Mouse (Mus musculus) CH12.LX (cell line): ENCODE results near the gene Sema3f. TPM values are rescaled to one million over a fixed set of nuclear protein-coding genes. Genes with fewer than 3 reads are reported as not detected.

ENCODE experiments used
- DNase-seq: peaks from one replicate; pipeline ENCODE4 v3.0.0-alpha.2; 2013; ENCODE audit errors: extremely low read depth
- H3K27ac ChIP-seq: 2 replicates; pipeline ENCODE4 v1.5.1; 2012; ENCODE audit warnings: low read depth, mild to moderate bottlenecking, control low read depth, moderate library complexity; ENCODE audit not compliant: insufficient read depth
- H3K27me3 ChIP-seq: replicated peaks from 2 replicates; pipeline ENCODE3; 2012; ENCODE audit warnings: inconsistent platforms
- H3K36me3 ChIP-seq, 2 experiments: replicated peaks in 1 of 2; 2 replicates each; pipeline versions ENCODE3 to v1.6.1; 2012; ENCODE audit warnings: inconsistent platforms in 1 of 2, low read length in 1 of 2, mild to moderate bottlenecking in 1 of 2, mixed read lengths in 1 of 2, moderate library complexity in 1 of 2; ENCODE audit not compliant: control insufficient read depth in 1 of 2, insufficient read depth in 1 of 2
- H3K4me1 ChIP-seq, 2 experiments: 2 replicates each; pipeline ENCODE4 v1.6.1; 2012; ENCODE audit warnings: inconsistent platforms in 1 of 2, moderate library complexity in 1 of 2; ENCODE audit not compliant: insufficient read depth in 2 of 2, control insufficient read depth in 1 of 2
- H3K4me2 ChIP-seq: 2 replicates; pipeline ENCODE4 v1.6.1; 2012; ENCODE audit warnings: low read depth, mild to moderate bottlenecking, control low read depth; ENCODE audit not compliant: poor library complexity, insufficient read depth, severe bottlenecking
- H3K4me3 ChIP-seq, 3 experiments: fragments of 150-350 bp in 1 of 3; sonication (generic) in 1 of 3; replicated peaks in 1 of 3; 2 replicates each; pipeline versions ENCODE3 to v1.5.1; 2011 to 2012; ENCODE audit warnings: low read depth in 2 of 3, low read length in 2 of 3, mild to moderate bottlenecking in 2 of 3, moderate library complexity in 2 of 3, control low read depth in 1 of 3, improper control_type of control experiment in 1 of 3, inconsistent platforms in 1 of 3, mixed read lengths in 1 of 3; ENCODE audit not compliant: poor library complexity in 1 of 3
- H3K79me2 ChIP-seq: replicated peaks from 2 replicates; pipeline ENCODE4 v1.6.1; 2012; ENCODE audit warnings: mild to moderate bottlenecking, moderate library complexity; ENCODE audit not compliant: control insufficient read depth, poor library complexity, insufficient read depth, severe bottlenecking; ENCODE audit errors: extremely low read depth
- H3K9ac ChIP-seq: 2 replicates; pipeline ENCODE4 v1.6.1; 2012; ENCODE audit warnings: low read depth, mild to moderate bottlenecking, control low read depth, moderate library complexity; ENCODE audit not compliant: insufficient read depth
- H3K9me3 ChIP-seq: replicated peaks from 2 replicates; pipeline ENCODE3; 2012; ENCODE audit warnings: low read length, inconsistent platforms, mixed read lengths
- BHLHE40 ChIP-seq: IDR thresholded peaks from 2 replicates; pipeline ENCODE4 v1.6.1; 2011; ENCODE audit warnings: mild to moderate bottlenecking, low read depth, low read length, improper control_type of control experiment
- CHD1 ChIP-seq: IDR thresholded peaks from 2 replicates; pipeline ENCODE4 v1.6.1; 2012; ENCODE audit warnings: low read depth, low read length, improper control_type of control experiment, inconsistent platforms
- CHD2 ChIP-seq: IDR thresholded peaks from 2 replicates; pipeline ENCODE4 v1.6.1; 2011; ENCODE audit warnings: low read length, improper control_type of control experiment
- CTCF ChIP-seq, 2 experiments: IDR thresholded peaks in 1 of 2; conservative IDR thresholded peaks in 1 of 2; 2 replicates each; pipeline ENCODE4 v1.5.1; 2011 to 2012; ENCODE audit warnings: low read depth in 2 of 2, low read length in 2 of 2, improper control_type of control experiment in 1 of 2, inconsistent platforms in 1 of 2, mild to moderate bottlenecking in 1 of 2, moderate library complexity in 1 of 2
- E2F4 ChIP-seq: IDR thresholded peaks from 2 replicates; pipeline ENCODE4 v1.6.1; 2011; ENCODE audit warnings: low read depth, low read length, improper control_type of control experiment; ENCODE audit not compliant: insufficient replicate concordance
- ELF1 ChIP-seq: IDR thresholded peaks from 2 replicates; pipeline ENCODE4 v1.6.1; 2014; ENCODE audit warnings: low read depth, mild to moderate bottlenecking, inconsistent platforms, low read length, improper control_type of control experiment
- ETS1 ChIP-seq: conservative IDR thresholded peaks from 2 replicates; pipeline ENCODE4 v1.6.1; 2012; ENCODE audit warnings: low read depth, mild to moderate bottlenecking, inconsistent platforms, low read length, improper control_type of control experiment, moderate library complexity
- GABPA ChIP-seq: IDR thresholded peaks from 2 replicates; pipeline ENCODE4 v1.6.1; 2012; ENCODE audit warnings: low read depth, low read length, improper control_type of control experiment, inconsistent platforms; ENCODE audit not compliant: insufficient replicate concordance
- HCFC1 ChIP-seq: IDR thresholded peaks from 2 replicates; pipeline ENCODE4 v1.6.1; 2012; ENCODE audit warnings: low read depth, mild to moderate bottlenecking, inconsistent platforms, low read length, improper control_type of control experiment
- JUN ChIP-seq: IDR thresholded peaks from 2 replicates; pipeline ENCODE4 v1.6.1; 2011; ENCODE audit warnings: low read depth, mild to moderate bottlenecking, low read length, improper control_type of control experiment, moderate library complexity; ENCODE audit not compliant: insufficient read depth
- KAT2A ChIP-seq: IDR thresholded peaks from 2 replicates; pipeline ENCODE4 v1.6.1; 2012; ENCODE audit warnings: low read length, improper control_type of control experiment, inconsistent platforms; ENCODE audit not compliant: insufficient replicate concordance
- MAX ChIP-seq: IDR thresholded peaks from 2 replicates; pipeline ENCODE4 v1.6.1; 2011; ENCODE audit warnings: low read length, improper control_type of control experiment
- MEF2A ChIP-seq: IDR thresholded peaks from 2 replicates; pipeline ENCODE4 v1.6.1; 2014; ENCODE audit warnings: low read depth, mild to moderate bottlenecking, inconsistent platforms, low read length, improper control_type of control experiment, borderline replicate concordance
- MXI1 ChIP-seq: IDR thresholded peaks from 2 replicates; pipeline ENCODE4 v1.6.1; 2011; ENCODE audit warnings: mild to moderate bottlenecking, low read depth, low read length, improper control_type of control experiment
- MYC ChIP-seq: IDR thresholded peaks from 2 replicates; pipeline ENCODE4 v1.6.1; 2011; ENCODE audit warnings: low read depth, mild to moderate bottlenecking, improper control_type of control experiment, low read length
- NELFE ChIP-seq: IDR thresholded peaks from 2 replicates; pipeline ENCODE4 v1.6.1; 2011; ENCODE audit warnings: low read depth, low read length, improper control_type of control experiment
- NRF1 ChIP-seq: IDR thresholded peaks from 2 replicates; pipeline ENCODE4 v1.6.1; 2014; ENCODE audit warnings: low read depth, mild to moderate bottlenecking, inconsistent platforms, low read length, improper control_type of control experiment, moderate library complexity
- PAX5 ChIP-seq: IDR thresholded peaks from 2 replicates; pipeline ENCODE4 v1.6.1; 2012; ENCODE audit warnings: low read length, inconsistent platforms, mixed read lengths
- POLR2A ChIP-seq: IDR thresholded peaks from 2 replicates; pipeline ENCODE4 v1.6.1; 2011; ENCODE audit warnings: low read depth, mild to moderate bottlenecking, improper control_type of control experiment, low read length
- POLR2AphosphoS2 ChIP-seq: IDR thresholded peaks from 2 replicates; pipeline ENCODE4 v1.6.1; 2011; ENCODE audit warnings: low read depth, low read length, improper control_type of control experiment
- SIN3A ChIP-seq: IDR thresholded peaks from 2 replicates; pipeline ENCODE4 v1.6.1; 2012; ENCODE audit warnings: low read length, improper control_type of control experiment, inconsistent platforms
- SMC3 ChIP-seq: IDR thresholded peaks from 2 replicates; pipeline ENCODE4 v1.6.1; 2011; ENCODE audit warnings: low read depth, low read length, improper control_type of control experiment
- TBP ChIP-seq: conservative IDR thresholded peaks from 2 replicates; pipeline ENCODE4 v1.6.1; 2011; ENCODE audit warnings: low read depth, low read length, improper control_type of control experiment
- TCF12 ChIP-seq: IDR thresholded peaks from 2 replicates; pipeline ENCODE4 v1.6.1; 2014; ENCODE audit warnings: low read depth, mild to moderate bottlenecking, inconsistent platforms, low read length, improper control_type of control experiment
- UBTF ChIP-seq: IDR thresholded peaks from 2 replicates; pipeline ENCODE4 v1.6.1; 2012; ENCODE audit warnings: low read depth, mild to moderate bottlenecking, inconsistent platforms, low read length, improper control_type of control experiment, moderate library complexity
- USF1 ChIP-seq: IDR thresholded peaks from 2 replicates; pipeline ENCODE4 v1.6.1; 2014; ENCODE audit warnings: low read depth, mild to moderate bottlenecking, inconsistent platforms, low read length, improper control_type of control experiment
- USF2 ChIP-seq: conservative IDR thresholded peaks from 2 replicates; pipeline ENCODE4 v1.6.1; 2011; ENCODE audit warnings: low read depth, low read length, improper control_type of control experiment
- ZC3H11A ChIP-seq: IDR thresholded peaks from 2 replicates; pipeline ENCODE4 v1.6.1; 2012; ENCODE audit warnings: low read depth, mild to moderate bottlenecking, inconsistent platforms, low read length, improper control_type of control experiment
- ZKSCAN1 ChIP-seq: IDR thresholded peaks from 2 replicates; pipeline ENCODE4 v1.6.1; 2012; ENCODE audit warnings: low read depth, inconsistent platforms, low read length, improper control_type of control experiment, borderline replicate concordance
- ZNF384 ChIP-seq: IDR thresholded peaks from 2 replicates; pipeline ENCODE4 v1.6.1; 2012; ENCODE audit warnings: low read depth, low read length, improper control_type of control experiment, inconsistent platforms
- dilution Hi-C: fragments of 300-500 bp; cut with MboI; formaldehyde crosslinking; loops from 2 replicates; pipeline ENCODE4 v1.14.3; 2020; ENCODE audit warnings: low sequenced_read_pairs; ENCODE audit not compliant: extremely low pct_unique_long_range_greater_than_20kb, extremely low pct_ligation_motif_present
- in situ Hi-C: fragments of 300-500 bp; cut with MboI; formaldehyde crosslinking; loops from 3 replicates; pipeline ENCODE4 v1.14.3; 2019; ENCODE audit warnings: low sequenced_read_pairs, low pct_ligation_motif_present, low pct_unique_long_range_greater_than_20kb, mixed read lengths
- polyA plus RNA-seq: library from polyadenylated mRNA; unstranded; fragments of >175 nt; gene quantifications from 2 replicates; pipeline ENCODE4 v1.2.1, GENCODE M21; 2012; ENCODE audit warnings: low read depth; ENCODE audit not compliant: insufficient read length
- total RNA-seq, 2 experiments: library from RNA; depleted of rRNA; stranded (reverse); fragments of 300-350 nt in 1 of 2; fragments of >200 nt in 1 of 2; gene quantifications; 2 replicates each; pipeline ENCODE4 v1.2.3; 2012 to 2014

Sema3f gene
- total and polyA plus RNA-seq, 3 experiments, result 0.24 to 1.1 (median 0.36) TPM

- TF ChIP-seq ELF1 (no peak), HCFC1 (no peak), ETS1 (no peak), CTCF (conservative IDR thresholded peaks at IDR 0.05 in 1 of 2, IDR thresholded peaks at IDR 0.05 in 1 of 2; ENCODE audit: low read depth in 2 of 2, low read length in 2 of 2) (no peak), NELFE (no peak), MEF2A (no peak), CHD1 (no peak), USF2 (no peak), POLR2A (no peak), MXI1 (no peak), MYC (no peak), ZC3H11A (no peak), KAT2A (no peak), POLR2AphosphoS2 (no peak), JUN (no peak)
Measured at GRCm38 (mm10) chr9:107648767-107649166, 61.5 kb downstream of the Sema3f start.

GRCm38 (mm10) chr9:107646975-107647374 lies 63.3 kb downstream of the Sema3f start:
- H3K27me3 ChIP-seq, result peaks cover 39% of the 10 kb centered on the region
- H3K4me1 ChIP-seq, result peaks cover 0 to 17% of the 10 kb centered on the region in 2 experiments; a peak in 2 of 4 replicates
- no peak overlapping the region for H3K4me2 ChIP-seq
- no peak for DNase-seq
- no peaks in the 10 kb centered on the region for H3K9me3 ChIP-seq
- no peak overlapping the region for H3K9ac ChIP-seq
- no peak overlapping the region for H3K27ac ChIP-seq
- no peaks in the 10 kb centered on the region for H3K36me3 ChIP-seq
- dilution Hi-C loops, result no loop called here
- H3K79me2 ChIP-seq, result no peaks in the 10 kb centered on the region
- TF ChIP-seq ZKSCAN1, result no peak
- no peak for TF ChIP-seq CHD2
- TF ChIP-seq SIN3A, result no peak
- TF ChIP-seq UBTF, result no peak
- no peak for TF ChIP-seq ZC3H11A
- TF ChIP-seq NRF1, result no peak
- TF ChIP-seq TCF12, result no peak
- no peak for TF ChIP-seq USF2
- peak; percentile 65; the same call in 1 of the 2 replicates for TF ChIP-seq TBP
- no peak for TF ChIP-seq BHLHE40
- TF ChIP-seq ETS1, result no peak
- TF ChIP-seq JUN, result no peak
- peak in 1 of 2 experiments; percentile 31; a peak in 2 of 4 replicates for TF ChIP-seq CTCF (conservative IDR thresholded peaks at IDR 0.05 in 1 of 2, IDR thresholded peaks at IDR 0.05 in 1 of 2; ENCODE audit: low read depth in 2 of 2, low read length in 2 of 2)
- TF ChIP-seq USF1, result no peak
- TF ChIP-seq GABPA, result no peak
- no peak for TF ChIP-seq MEF2A
- no peak for TF ChIP-seq SMC3
- TF ChIP-seq E2F4, result no peak
- TF ChIP-seq MAX, result no peak
- peak; percentile 89 for TF ChIP-seq ZNF384
- TF ChIP-seq PAX5, result no peak
- TF ChIP-seq CHD1, result no peak
- in situ Hi-C loops, result no loop called here
- no peak overlapping the region for H3K4me3 ChIP-seq

More at GRCm38 (mm10) chr9:107648767-107649166, 61.5 kb downstream of the Sema3f start:
- peaks cover 0 to 13% of the 10 kb centered on the region in 2 experiments; a peak in 2 of 4 replicates for H3K4me1 ChIP-seq
- no peak overlapping the region for H3K9ac ChIP-seq
- H3K4me2 ChIP-seq, result no peak overlapping the region
- dilution Hi-C loops, result no loop called here
- no peaks in the 10 kb centered on the region for H3K9me3 ChIP-seq
- no peak overlapping the region for H3K27ac ChIP-seq
- in situ Hi-C loops, result no loop called here
- no peaks in the 10 kb centered on the region for H3K79me2 ChIP-seq
- H3K4me3 ChIP-seq, result no peak overlapping the region
- no peak for DNase-seq
- peaks cover 49% of the 10 kb centered on the region for H3K27me3 ChIP-seq
- H3K36me3 ChIP-seq, result no peaks in the 10 kb centered on the region
